Mouse (Mus musculus) spleen, postnatal 10 days (tissue): ENCODE data around the gene Ropn1.
"Not testable (repeated sequence)": the region's sequence is repeated elsewhere in the genome, so short reads cannot be mapped to it uniquely, and the experiment has no call there.

Experiments used
- DNase-seq, 2 experiments: peaks; one replicate each; pipeline ENCODE4 v3.0.0; 2021 to 2022; ENCODE audit warnings: low spot score in 2 of 2

Gene Ropn1

DNA sequence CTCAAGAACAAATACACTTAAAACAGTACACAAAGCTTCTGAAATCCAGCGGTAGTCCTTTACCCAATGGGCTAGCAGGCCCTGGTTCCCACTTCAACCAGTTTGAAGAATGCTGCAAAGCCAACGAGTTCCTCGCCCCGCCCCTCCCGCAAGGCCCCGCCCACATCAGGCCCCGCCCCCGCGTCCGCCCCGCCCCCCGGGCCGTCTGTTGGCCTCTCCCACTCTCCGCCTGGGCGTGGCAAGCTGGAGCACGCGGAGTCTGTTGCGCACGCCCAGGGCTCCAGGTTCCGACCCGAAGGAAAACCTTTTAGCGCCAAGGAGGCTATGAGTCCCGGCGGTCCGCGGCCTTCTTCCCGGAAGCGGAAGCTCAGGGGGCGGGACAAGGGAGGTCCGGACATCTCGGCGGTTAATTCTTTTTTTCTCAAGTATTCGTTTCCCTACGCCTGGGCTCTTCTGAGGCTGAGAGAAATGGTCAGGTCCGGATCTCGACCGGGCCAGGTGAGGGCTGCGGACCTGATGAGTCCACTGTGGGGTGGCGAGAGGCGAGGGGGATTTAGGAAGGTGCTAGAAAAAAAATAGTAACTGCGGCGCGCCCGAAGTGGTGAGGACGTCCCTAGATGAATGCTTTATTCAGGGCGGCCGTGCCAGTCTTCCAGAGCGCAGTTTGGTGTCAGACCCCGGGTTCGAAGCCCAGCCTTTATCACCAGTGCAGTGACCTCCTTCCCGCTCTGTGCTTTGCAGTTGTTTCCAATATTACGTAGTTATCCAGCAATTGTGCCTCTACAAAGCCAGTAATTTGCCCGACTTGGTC lies 40.8 kb downstream of the Ropn1 start, which contains the start of gene Ccdc14:
Gene Ccdc14 (plus strand): TSS at position 283 of the 811 bp plus-strand sequence.
- peak; percentile 70 to 90 for DNase-seq

DNA sequence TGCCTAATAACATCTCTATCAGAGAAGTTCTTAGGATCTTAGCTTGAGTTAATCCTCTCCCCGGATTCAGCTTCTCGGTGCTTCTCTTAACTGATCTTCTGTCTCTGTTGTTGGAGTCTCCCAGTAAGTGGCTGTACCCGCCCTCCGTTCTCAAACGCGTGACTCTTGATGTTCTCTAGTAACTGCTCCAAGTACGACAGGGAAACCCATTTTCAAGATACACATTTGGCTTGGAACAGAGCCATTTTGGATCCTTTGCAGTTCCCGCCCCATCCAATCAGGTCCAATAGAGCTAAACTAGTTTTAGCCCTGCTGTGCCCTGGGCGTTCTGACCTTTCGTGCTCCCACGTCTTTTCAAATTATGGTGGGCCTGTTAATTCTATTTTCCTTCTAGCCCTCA lies 41.4 kb downstream of the Ropn1 start:
- peak; percentile 18 to 21 for DNase-seq

DNA sequence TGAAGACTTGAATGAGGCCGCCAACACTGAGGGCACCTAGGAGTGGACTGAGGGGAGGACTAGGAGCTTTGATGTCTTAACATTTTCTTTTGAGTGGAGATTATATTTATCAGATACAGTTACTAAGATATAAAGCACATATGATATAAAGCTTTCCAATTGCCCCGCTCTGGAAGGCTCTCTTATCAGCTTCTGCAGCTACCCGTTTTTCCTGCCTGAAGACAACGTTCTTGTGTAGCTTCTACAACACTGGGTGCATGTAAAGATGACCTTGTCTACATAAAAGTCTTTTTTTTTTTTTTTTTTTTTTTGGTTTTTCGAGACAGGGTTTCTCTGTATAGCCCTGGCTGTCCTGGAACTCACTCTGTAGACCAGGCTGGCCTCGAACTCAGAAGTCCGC lies 44.8 kb downstream of the Ropn1 start:
- DNase-seq = no peak

DNA sequence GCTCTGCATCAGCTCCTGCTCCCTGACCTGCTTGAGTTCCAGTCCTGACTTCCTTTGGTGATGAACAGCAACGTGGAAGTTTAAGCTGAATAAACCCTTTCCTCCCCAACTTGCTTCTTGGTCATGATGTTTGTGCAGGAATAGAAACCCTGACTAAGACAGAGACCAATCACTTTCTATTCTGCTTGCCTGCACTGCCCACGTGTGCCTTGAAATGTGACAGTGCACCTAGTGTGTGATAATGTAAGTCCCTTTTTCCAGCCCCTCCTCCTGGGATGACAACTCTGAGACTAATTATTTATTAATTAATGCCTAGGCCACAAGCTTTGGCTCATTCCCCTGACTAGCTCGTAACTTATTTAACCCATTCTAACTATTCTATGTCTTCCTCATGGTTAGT lies 49.0 kb downstream of the Ropn1 start:
- not testable (repeated sequence) for DNase-seq

DNA sequence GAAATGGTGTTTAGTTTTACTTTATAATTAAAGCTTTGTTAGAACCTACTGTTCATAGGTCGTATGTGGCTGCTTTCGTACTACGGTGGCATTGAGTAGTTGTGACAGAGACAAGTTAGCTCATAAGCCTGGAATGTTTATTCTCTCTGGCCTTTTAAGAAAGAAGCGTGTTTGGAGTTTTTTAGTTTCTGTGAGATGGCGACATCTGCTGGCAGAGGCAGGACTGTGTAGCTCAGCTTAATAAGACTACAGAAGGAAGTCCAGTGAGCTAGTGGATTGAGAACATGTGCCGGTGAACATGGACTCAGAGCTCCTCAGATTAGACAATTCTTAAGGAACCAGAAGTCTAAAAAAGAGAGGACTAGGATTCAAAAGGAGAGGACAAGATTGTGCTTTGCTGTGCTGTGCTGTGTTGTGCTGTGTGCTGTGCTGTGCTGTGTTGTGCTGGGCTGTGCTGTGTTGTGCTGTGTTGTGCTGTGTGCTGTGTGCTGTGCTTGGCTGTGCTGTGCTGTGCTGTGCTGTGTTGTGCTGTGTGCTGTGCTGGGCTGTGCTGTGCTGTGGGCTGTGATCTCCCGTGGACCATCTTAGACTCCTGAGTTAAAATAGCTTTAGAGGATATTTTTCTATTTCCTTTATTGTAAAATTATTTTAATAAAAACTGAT lies 50.6 kb downstream of the Ropn1 start:
- peak; percentile 17 to 73 for DNase-seq

DNA sequence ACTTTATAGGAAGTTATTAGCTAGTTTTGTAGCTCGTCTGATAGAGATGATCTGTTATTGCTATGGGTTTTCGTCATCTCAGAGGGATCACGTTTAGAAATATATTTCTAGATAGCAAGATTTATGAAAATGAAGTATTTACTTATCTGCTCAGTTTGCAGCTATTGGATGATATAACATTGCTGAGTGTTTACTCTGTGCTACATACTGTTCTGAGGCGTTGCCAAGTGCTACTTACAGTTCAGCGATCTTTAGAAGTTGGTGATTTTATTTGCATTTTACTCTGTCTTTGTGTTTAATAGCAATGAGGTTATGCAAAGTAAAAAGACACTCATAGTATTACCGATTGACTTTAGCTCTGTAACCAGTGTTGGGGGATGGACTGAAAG lies 51.1 kb downstream of the Ropn1 start:
- DNase-seq = no peak

DNA sequence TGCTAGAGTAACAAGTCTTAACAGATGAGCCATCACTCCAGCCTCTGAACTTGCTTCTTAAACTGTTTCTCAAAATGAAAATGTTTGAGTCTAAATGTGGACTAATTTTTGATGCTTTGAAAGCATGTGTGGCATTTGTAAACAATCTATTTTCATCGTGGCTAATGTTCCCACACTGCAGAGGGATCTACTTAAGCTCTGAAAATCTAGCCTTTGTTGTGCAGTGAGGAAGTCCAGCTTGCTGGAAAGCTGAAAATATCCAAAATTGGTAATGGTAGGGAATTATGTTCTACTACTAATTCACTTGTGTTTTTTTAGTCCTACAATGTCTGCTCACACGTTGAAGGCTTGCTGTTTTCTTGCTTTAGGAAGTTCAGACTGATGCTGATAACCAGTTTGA lies 56.3 kb downstream of the Ropn1 start:
- DNase-seq = no peak

DNA sequence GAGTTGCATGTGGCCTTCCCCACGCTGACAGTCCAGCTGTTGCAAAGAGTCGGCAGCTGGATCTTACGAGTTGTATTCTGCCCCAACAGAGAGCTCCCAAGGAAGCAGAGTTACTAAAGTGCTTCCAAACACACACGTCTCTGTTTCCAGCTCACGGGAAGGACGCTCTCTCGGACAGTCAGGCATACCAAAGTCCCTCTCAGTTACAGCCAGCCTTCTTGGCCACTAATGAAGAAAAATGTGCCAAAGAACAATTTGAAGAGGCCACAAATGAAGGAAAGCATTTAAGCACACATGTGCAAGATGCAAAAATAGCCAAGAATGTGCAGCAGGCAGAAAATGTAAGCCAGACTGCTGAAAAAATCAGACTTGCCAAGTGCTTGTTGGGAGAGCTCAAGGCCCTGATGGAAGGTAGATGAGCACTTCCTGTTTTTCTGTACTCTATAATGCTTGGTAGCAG lies 56.8 kb downstream of the Ropn1 start:
- no peak for DNase-seq

DNA sequence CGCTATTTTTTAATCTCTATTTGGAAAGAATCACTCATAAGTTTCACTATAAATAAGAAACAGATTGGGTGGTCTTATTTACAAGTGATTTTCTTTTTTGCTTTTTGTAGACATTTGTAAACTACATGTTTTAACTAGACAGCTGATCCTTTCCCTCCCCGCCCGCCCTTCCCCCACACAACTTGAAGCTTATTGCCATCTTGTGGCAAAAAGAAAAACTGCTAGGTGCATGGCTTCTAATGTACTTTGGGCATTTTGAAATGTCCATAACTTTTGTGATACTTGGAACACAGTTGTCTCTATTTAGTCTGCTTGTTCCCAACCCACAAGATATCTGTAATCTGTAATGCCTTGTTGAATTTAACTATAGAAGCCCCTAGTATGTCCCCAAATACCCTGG lies 61.8 kb downstream of the Ropn1 start:
- no peak for DNase-seq

DNA sequence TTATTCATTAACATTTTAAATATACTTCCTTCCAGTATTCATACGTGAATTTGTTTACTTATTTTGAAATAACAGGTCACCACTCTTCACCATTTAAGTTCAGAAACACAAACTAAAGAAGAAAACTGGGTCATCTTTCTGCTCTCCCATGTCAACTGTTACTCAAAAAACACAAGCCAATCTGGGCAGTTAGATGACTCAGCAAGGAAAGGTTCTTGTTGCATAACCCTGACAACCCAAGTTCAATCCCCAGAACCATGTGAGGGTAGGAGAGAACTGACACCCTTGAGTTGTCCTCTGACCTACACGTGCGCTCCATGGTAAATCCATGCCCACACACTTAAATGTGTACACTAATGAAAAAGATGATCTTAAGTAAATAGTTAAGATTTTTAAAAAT lies 75.4 kb downstream of the Ropn1 start:
- no peak for DNase-seq
